Mouse (Mus musculus): ENCODE measurements around the gene Ctnnal1. TPM values are rescaled to one million over a fixed set of nuclear protein-coding genes. Genes with fewer than 3 reads are reported as not detected.

Ctnnal1 gene
- polyA plus RNA-seq (2012; rRNA removed): 1.7 and 2.0 TPM in 2 replicates

DNA sequence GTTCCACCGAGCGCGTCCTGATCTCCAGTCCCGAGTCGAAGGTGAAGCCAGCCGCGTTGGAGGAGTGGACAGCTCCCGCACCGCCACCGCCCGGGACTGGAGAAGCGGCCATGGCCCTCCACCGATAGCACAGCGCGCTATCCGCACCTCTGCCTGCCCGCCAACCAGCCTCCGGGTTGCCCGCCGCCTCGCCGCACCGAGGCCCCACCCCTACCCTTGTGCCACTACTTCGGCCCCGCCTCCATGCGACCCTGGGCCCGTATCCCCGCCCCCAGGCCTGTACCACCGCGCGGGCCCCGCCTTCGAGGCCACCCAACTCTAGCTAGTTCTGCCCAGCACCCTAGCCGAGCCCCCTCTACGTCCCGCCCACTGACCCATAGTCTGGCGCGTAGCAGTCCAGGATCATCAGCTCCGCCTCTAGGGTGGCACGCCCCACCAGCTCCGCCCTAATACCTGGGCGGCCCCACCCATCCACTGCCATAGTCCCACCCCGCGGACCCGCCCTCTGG is at the start of gene Ctnnal1:
Gene Ctnnal1, minus strand, starts transcription at position 186 of the 509 bp plus-strand sequence.
- 2% methylated on average over 45 of the region's 45 CpGs for WGBS
- Histone ChIP-seq H3K4me3 (ENCODE audit: extremely low read depth, insufficient read depth, insufficient read length) (peak within 1 kb of the TSS; percentile 77), H3K27me3 (ENCODE audit: control insufficient read depth, insufficient read depth, low read length) (no peaks in the 10 kb centered on the region), H3K36me3 (ENCODE audit: control insufficient read depth, insufficient read depth, low read length) (no peaks in the 10 kb centered on the region), H3K4me1 (ENCODE audit: control insufficient read depth, insufficient read depth, insufficient read length) (peaks cover 2% of the 10 kb centered on the region; the same call in 1 of the 2 replicates), H3K27ac (ENCODE audit: insufficient read depth, low read length) (peak within 1 kb of the TSS; percentile 32; the same call in 1 of the 2 replicates)
- DNase-seq (ENCODE audit: low read depth in 1 of 2, low spot score in 2 of 2): peak; percentile 44 to 87
- TF ChIP-seq POLR2A (IDR thresholded peaks at IDR 0.05; ENCODE audit: low read depth, low read length) (no peak; the same call in 1 of the 2 replicates), CTCF (IDR thresholded peaks at IDR 0.05; ENCODE audit: extremely low read depth, insufficient read depth, insufficient read length, insufficient replicate concordance) (no peak)

- peak overlapping the region; percentile 96; the same call in 1 of the 2 replicates for H3K27ac ChIP-seq (ENCODE audit: insufficient read depth, low read length)
- 81% methylated on average over 1 of the region's 1 CpGs for WGBS
- no peaks in the 10 kb centered on the region for H3K27me3 ChIP-seq (ENCODE audit: control insufficient read depth, insufficient read depth, low read length)
- no peak for DNase-seq (ENCODE audit: low read depth in 1 of 2, low spot score in 2 of 2)
- H3K4me3 ChIP-seq (ENCODE audit: extremely low read depth, insufficient read depth, insufficient read length): no peak overlapping the region
- TF ChIP-seq POLR2A (IDR thresholded peaks at IDR 0.05; ENCODE audit: low read depth, low read length): no peak
- TF ChIP-seq CTCF (IDR thresholded peaks at IDR 0.05; ENCODE audit: extremely low read depth, insufficient read depth, insufficient read length, insufficient replicate concordance): no peak
- H3K36me3 ChIP-seq (ENCODE audit: control insufficient read depth, insufficient read depth, low read length): peaks cover 8% of the 10 kb centered on the region; the same call in 1 of the 2 replicates
- H3K4me1 ChIP-seq (ENCODE audit: control insufficient read depth, insufficient read depth, insufficient read length): peaks cover 12% of the 10 kb centered on the region; the same call in 1 of the 2 replicates
These were observed 49.8 kb upstream of the Ctnnal1 start for GRCm38 (mm10) chr4:56914761-56915160.

DNA sequence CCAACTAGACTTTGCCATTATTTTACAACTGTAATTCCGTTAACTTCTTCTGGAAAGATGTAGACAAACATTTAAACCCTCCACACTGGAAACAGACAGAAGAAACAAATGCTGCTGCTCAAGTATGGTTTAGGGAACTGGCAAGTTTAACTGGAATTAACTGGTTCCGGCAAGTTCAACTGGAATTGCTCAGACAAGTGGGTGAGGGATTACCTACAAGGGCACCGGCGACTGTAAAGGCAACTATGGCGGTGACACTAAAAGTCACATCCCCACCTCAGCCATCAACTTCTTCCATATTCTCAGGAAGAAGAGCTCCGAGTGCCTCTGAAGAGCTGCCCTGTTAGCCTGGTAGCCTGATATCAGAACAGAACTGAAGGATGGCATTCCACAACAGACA is 49.4 kb upstream of the Ctnnal1 start:
- TF ChIP-seq CTCF (IDR thresholded peaks at IDR 0.05; ENCODE audit: extremely low read depth, insufficient read depth, insufficient read length, insufficient replicate concordance) (no peak), POLR2A (IDR thresholded peaks at IDR 0.05; ENCODE audit: low read depth, low read length) (no peak)
- Histone ChIP-seq H3K4me3 (ENCODE audit: extremely low read depth, insufficient read depth, insufficient read length) (no peak overlapping the region), H3K4me1 (ENCODE audit: control insufficient read depth, insufficient read depth, insufficient read length) (peaks cover 12% of the 10 kb centered on the region; the same call in 1 of the 2 replicates), H3K36me3 (ENCODE audit: control insufficient read depth, insufficient read depth, low read length) (peaks cover 9% of the 10 kb centered on the region), H3K27ac (ENCODE audit: insufficient read depth, low read length) (peak overlapping the region; percentile 96; the same call in 1 of the 2 replicates), H3K27me3 (ENCODE audit: control insufficient read depth, insufficient read depth, low read length) (no peaks in the 10 kb centered on the region)
- 95% methylated on average over 6 of the region's 6 CpGs for WGBS
- no peak for DNase-seq (ENCODE audit: low read depth in 1 of 2, low spot score in 2 of 2)

DNA sequence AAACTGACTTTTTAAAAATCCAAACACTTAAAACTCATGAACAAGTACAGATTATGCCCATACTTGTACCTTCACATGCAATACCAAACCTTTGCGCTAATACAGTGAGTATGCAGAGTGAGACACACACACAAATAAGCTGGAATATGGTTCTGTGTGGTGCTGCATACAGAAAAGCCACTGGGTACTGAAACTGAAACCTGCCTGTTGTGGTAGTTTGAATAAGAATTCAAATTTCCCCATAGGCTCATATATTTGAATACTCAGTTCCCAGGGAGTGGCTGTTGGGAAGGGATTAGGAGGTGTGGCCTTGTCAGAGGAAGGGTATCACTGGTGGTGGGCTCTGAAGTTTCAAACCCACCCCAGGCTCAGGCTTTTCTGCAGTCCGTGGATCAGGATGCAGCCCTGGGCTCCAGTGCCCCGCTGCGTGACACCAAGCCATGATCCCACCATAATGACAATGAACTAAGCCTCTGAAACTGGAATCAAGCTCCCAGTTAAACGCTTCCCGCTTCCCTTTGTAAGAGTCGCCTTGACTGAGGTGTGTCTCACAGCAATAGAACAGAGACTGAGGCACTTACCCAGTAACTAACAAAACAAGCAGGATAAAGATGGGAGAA is 47.5 kb upstream of the Ctnnal1 start:
- WGBS: 96% methylated on average over 7 of the region's 7 CpGs
- TF ChIP-seq CTCF (IDR thresholded peaks at IDR 0.05; ENCODE audit: extremely low read depth, insufficient read depth, insufficient read length, insufficient replicate concordance) (no peak), POLR2A (IDR thresholded peaks at IDR 0.05; ENCODE audit: low read depth, low read length) (no peak)
- Histone ChIP-seq H3K4me3 (ENCODE audit: extremely low read depth, insufficient read depth, insufficient read length) (no peak overlapping the region), H3K36me3 (ENCODE audit: control insufficient read depth, insufficient read depth, low read length) (peaks cover 12% of the 10 kb centered on the region), H3K27ac (ENCODE audit: insufficient read depth, low read length) (no peak overlapping the region), H3K27me3 (ENCODE audit: control insufficient read depth, insufficient read depth, low read length) (no peaks in the 10 kb centered on the region), H3K4me1 (ENCODE audit: control insufficient read depth, insufficient read depth, insufficient read length) (peaks cover 12% of the 10 kb centered on the region; the same call in 1 of the 2 replicates)
- DNase-seq (ENCODE audit: low read depth in 1 of 2, low spot score in 2 of 2): no peak

GRCm38 (mm10) chr4:56909568-56909967 is 44.6 kb upstream of the Ctnnal1 start:
- WGBS: 94% methylated on average over 3 of the region's 3 CpGs
- DNase-seq (ENCODE audit: low read depth in 1 of 2, low spot score in 2 of 2): no peak
- TF ChIP-seq POLR2A (IDR thresholded peaks at IDR 0.05; ENCODE audit: low read depth, low read length): no peak
- no peak for TF ChIP-seq CTCF (IDR thresholded peaks at IDR 0.05; ENCODE audit: extremely low read depth, insufficient read depth, insufficient read length, insufficient replicate concordance)
- H3K4me1 ChIP-seq (ENCODE audit: control insufficient read depth, insufficient read depth, insufficient read length): peaks cover 12% of the 10 kb centered on the region; the same call in 1 of the 2 replicates
- H3K36me3 ChIP-seq (ENCODE audit: control insufficient read depth, insufficient read depth, low read length): peaks cover 12% of the 10 kb centered on the region
- H3K27me3 ChIP-seq (ENCODE audit: control insufficient read depth, insufficient read depth, low read length): no peaks in the 10 kb centered on the region
- H3K27ac ChIP-seq (ENCODE audit: insufficient read depth, low read length): no peak overlapping the region
- no peak overlapping the region for H3K4me3 ChIP-seq (ENCODE audit: extremely low read depth, insufficient read depth, insufficient read length)

DNA sequence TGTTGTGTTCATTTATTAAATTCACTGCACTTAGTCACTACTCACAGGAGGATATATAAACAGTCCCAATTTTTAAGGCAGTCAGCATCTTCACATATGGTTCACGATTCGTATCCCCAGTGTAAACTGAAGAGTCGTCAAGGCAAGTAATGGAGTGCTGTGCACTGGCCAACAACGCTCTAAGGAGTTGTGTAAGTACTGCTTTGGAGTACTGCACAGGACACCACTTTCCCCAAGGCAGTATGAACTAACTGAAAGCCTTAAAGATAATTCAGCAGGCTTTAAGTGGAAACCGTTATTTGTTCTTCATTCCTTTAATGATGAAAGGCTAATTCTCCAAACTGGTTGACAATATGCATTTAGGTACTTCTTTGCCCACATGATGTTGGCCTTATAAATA is 42.7 kb upstream of the Ctnnal1 start:
- 96% methylated on average over 5 of the region's 5 CpGs for whole genome bisulfite sequencing
- DNase-seq (ENCODE audit: low read depth in 1 of 2, low spot score in 2 of 2): no peak
- TF ChIP-seq POLR2A (IDR thresholded peaks at IDR 0.05; ENCODE audit: low read depth, low read length): no peak
- no peak for TF ChIP-seq CTCF (IDR thresholded peaks at IDR 0.05; ENCODE audit: extremely low read depth, insufficient read depth, insufficient read length, insufficient replicate concordance)
- no peaks in the 10 kb centered on the region for H3K27me3 ChIP-seq (ENCODE audit: control insufficient read depth, insufficient read depth, low read length)
- no peak overlapping the region for H3K27ac ChIP-seq (ENCODE audit: insufficient read depth, low read length)
- peaks cover 15% of the 10 kb centered on the region for H3K36me3 ChIP-seq (ENCODE audit: control insufficient read depth, insufficient read depth, low read length)
- no peak overlapping the region for H3K4me3 ChIP-seq (ENCODE audit: extremely low read depth, insufficient read depth, insufficient read length)
- H3K4me1 ChIP-seq (ENCODE audit: control insufficient read depth, insufficient read depth, insufficient read length): peaks cover 11% of the 10 kb centered on the region; the same call in 1 of the 2 replicates

- Histone ChIP-seq H3K4me3 (ENCODE audit: extremely low read depth, insufficient read depth, insufficient read length) (no peak overlapping the region), H3K27me3 (ENCODE audit: control insufficient read depth, insufficient read depth, low read length) (no peaks in the 10 kb centered on the region), H3K4me1 (ENCODE audit: control insufficient read depth, insufficient read depth, insufficient read length) (0 out of 2 replicates have a peak, but pooled peaks cover 7% of the 10 kb centered on the region), H3K27ac (ENCODE audit: insufficient read depth, low read length) (no peak overlapping the region), H3K36me3 (ENCODE audit: control insufficient read depth, insufficient read depth, low read length) (peaks cover 17% of the 10 kb centered on the region)
- no peak for TF ChIP-seq POLR2A (IDR thresholded peaks at IDR 0.05; ENCODE audit: low read depth, low read length)
- DNase-seq (ENCODE audit: low read depth in 1 of 2, low spot score in 2 of 2): no peak
- 85% methylated on average over 3 of the region's 3 CpGs for WGBS
These were observed 41.9 kb upstream of the Ctnnal1 start for GRCm38 (mm10) chr4:56906926-56907325.
